Mouse (Mus musculus) layer of hippocampus, adult 2 months (tissue): ENCODE results near the gene Slc35g3. TPM values are rescaled to one million over a fixed set of nuclear protein-coding genes. Genes with fewer than 3 reads are reported as not detected.
A peak's percentile ranks its signal among the peaks of the same experiment; 100 is the strongest.

ENCODE experiments used
- DNase-seq, 2 experiments: peaks; one replicate each; pipeline ENCODE4 v3.0.0; 2022; ENCODE audit warnings: low spot score in 2 of 2
- H3K27ac ChIP-seq: fragments of 200-600 bp; 2 replicates; pipeline ENCODE4 v1.8.1; 2022
- H3K4me3 ChIP-seq: fragments of 200-600 bp; 2 replicates; pipeline ENCODE4 v1.8.1; 2022; ENCODE audit warnings: mild to moderate bottlenecking
- CTCF ChIP-seq: fragments of 200-600 bp; conservative IDR thresholded peaks from 2 replicates; pipeline ENCODE4 v1.8.1; 2022; ENCODE audit warnings: antibody characterized with exemption, mild to moderate bottlenecking, moderate library complexity
- long read RNA-seq, 2 experiments: library from polyadenylated mRNA; stranded (forward); transcript quantifications; one replicate each; pipeline ENCODE4 v2.0.0; 2021; ENCODE audit warnings: borderline mapping rate in 2 of 2
- total RNA-seq, 2 experiments: library from RNA; stranded (reverse); gene quantifications; 2 replicates each; pipeline ENCODE4 v1.2.3; 2021

The Slc35g3 gene
- total RNA-seq, result not detected
- long read RNA-seq, experiment 1, result 0 reads
- long read RNA-seq, experiment 2, result 0 reads

DNA sequence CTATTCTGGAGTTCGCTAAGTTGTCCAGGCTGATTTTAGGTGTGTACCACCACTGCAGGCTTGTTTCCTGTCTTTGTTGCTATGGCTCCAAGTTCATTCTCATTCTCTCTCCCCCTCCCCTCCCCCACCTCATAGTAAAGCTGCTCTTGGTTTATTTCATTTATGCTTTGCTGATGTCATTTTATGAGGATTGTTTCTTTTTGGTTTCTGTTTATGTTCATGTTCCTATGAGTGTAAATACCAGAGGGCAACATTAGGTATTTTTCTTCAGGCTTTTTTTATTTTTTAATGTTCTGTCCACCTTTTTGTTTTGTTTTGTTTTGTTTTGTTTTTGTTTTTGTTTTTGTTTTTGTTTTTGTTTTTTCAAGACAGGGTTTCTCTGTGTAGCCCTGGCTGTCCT is at the start of gene Slc35g3:
Gene Slc35g3, minus strand, starts transcription at position 101 of the 400 bp plus-strand sequence.
- no peak for DNase-seq
- Histone ChIP-seq H3K27ac (no peak within 1 kb of the TSS), H3K4me3 (no peak within 1 kb of the TSS)
- no peak for TF ChIP-seq CTCF

DNA sequence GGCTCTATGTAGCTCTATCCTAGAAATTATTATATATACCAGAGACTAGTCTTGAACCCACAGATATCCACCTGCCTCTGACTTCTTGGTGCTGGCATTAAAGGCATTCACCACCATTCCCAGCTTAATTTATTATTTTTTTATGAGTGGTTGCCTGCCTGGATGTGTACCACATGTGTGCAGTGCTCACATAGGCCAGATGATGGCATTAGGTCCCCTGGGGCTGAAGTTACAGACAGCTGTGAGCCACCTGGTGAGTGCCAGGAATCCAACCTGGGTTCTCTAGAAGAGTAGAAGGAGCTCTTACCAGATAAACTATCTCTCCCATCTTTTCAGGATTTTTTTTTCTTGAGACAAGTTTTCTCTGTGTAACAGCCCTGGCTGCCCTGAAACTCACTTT is 48.5 kb upstream of the Slc35g3 start:
- DNase-seq, result no peak
- no peak overlapping the region for H3K27ac ChIP-seq
- H3K4me3 ChIP-seq, result no peak overlapping the region
- no peak for TF ChIP-seq CTCF

DNA sequence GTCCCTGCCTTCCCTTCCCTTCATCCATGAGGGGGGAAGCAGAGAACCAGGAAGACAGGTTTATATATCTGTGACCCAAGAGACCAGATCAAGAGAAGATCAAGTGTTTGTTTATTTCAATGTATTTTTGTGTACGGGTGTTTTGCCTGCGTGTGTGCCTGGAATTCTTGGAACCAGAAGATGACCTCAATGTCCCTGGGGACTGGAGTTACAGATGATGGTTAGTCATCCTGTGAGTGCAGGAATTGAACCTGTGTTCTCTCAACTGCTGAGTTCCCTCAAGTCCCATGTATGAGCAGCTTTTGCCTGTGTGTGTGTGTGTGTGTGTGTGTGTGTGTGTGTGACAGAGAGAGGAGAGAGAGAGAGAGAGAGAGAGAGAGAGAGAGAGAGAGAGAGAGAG is 45.9 kb upstream of the Slc35g3 start:
- no peak overlapping the region for H3K4me3 ChIP-seq
- no peak overlapping the region for H3K27ac ChIP-seq
- no peak for DNase-seq
- TF ChIP-seq CTCF, result no peak

DNA sequence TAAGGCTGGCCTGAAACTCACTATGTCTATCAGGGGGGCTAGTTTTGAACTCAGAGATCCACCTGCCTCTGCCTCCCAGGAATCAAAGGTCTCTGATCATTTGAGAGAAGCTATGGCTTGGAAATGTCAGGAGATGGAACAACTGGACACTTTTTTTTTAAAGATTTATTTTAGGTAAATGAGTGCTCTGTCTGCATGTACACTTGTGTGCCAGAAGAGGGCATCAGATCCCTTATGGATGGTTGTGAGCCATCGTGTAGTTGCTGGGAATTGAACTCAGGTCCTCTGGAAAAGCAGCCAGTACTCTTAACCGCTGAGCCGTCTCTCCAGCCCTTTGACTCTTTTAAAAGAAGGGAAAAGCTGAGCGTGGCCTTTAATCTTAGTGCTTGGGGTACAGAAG is 44.6 kb upstream of the Slc35g3 start:
- no peak overlapping the region for H3K4me3 ChIP-seq
- DNase-seq, result no peak
- no peak overlapping the region for H3K27ac ChIP-seq
- TF ChIP-seq CTCF, result peak; percentile 38

DNA sequence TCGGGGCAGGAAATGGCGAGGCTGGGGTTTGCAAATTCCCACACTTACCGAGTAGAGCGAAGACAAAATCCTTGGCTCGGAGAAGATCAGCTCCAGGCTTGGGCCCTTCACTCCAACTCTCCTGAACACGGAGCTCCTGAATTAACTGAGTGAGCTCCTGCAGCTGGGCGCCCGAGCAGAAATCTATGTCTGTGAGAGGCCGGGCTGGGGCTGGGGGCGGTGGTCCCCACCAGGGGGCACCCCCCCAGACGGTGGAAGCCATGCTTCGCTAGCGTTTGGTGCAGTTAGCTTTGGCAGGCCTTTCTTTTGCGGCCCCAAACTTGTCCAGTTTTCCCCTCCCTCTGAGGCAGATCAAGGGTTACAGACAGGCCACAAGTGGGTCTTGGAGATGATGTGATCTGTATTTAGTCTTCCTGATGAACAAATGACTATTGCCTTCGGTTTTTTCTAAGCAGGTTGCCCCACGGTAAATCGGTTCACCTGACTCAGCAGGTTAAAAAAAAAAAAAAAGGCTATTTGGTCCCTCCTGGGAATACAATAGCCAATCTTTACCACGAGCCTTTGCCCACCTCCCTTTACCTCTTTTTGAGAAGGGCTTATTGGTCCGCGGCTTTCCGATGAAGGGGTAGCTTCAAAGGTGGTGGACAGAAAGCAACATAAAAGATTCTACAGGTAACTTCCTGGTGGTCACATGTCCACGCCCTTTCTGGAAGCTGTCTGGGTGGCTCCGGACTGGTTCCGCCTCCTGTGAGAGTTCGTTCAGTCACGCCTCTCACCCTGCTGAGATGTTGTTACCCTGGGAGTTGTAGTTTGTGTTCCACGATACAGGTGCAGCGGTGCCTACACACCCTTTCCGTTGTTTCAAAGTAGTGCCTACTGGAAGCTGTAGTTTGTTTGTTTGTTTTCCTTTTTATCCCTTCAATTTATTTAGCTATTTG is 43.5 kb upstream of the Slc35g3 start, which contains the start of gene Tmem102:
Gene Tmem102, minus strand, starts transcription at position 653 of the 938 bp plus-strand sequence.
- H3K4me3 ChIP-seq, result no peak within 1 kb of the TSS; the same call in 1 of the 2 replicates
- DNase-seq, result no peak
- no peak within 1 kb of the TSS for H3K27ac ChIP-seq
- no peak for TF ChIP-seq CTCF

DNA sequence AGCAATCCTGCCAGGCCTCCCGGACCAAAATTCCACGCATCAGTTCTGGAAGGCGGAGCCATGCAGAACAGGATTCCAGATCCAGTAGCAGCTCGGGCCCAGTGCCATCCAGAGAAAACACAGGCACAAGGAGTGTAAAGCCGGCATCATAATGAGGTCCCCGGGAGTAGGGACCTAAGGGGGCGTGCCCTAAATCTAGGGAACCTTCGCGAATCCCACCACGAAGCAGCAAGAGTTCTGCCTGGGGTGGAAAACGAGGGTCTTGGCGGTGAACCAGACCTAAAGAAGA is 42.8 kb upstream of the Slc35g3 start:
- Histone ChIP-seq H3K4me3 (no peak overlapping the region; the same call in 1 of the 2 replicates), H3K27ac (no peak overlapping the region)
- no peak for DNase-seq
- TF ChIP-seq CTCF, result no peak

DNA sequence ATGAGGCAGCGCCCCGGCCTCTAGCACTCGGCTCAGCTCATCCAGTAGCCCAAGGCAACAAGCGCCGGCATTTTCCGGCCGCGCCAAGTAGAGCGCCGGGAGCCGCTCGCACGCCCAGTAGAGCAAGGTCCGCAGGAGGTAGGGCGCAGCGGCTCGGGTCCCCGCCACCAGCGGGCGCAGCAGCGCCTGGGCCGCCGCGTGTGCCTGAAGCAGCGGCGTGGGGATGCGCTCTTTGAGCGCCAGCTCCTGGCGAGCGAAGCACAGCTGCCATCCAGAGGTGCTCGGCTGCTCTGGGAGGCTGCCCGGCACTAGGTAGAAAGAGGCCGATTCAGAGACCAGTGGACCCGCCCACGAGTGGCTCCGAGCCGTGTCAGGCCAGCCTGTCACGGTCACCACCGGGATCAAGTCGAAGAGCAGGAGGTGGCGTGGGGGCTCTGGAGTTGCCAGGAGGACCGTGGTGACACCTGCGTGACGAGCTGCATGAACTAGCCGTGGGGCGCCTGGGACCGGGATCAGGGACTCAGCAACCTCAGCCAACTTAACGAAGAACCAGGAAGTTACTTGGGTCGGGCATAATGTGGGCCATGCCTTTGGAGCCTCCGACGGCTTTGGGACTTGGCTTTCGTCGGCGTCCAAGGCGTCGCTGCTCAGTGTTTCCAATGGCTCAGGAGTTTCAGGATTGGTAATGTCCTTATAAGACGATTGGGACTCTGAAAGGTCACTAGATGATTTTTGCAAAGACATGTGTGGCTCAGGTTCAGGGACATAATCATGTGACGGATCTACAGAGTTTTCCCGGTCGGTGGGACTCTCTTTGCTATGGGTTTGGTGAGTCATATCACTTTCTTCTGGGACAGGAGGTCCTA is 42.3 kb upstream of the Slc35g3 start:
- H3K27ac ChIP-seq, result peak overlapping the region; percentile 82
- H3K4me3 ChIP-seq, result peak overlapping the region; percentile 63
- peak; percentile 59 to 64 for DNase-seq
- peak; percentile 85 for TF ChIP-seq CTCF

DNA sequence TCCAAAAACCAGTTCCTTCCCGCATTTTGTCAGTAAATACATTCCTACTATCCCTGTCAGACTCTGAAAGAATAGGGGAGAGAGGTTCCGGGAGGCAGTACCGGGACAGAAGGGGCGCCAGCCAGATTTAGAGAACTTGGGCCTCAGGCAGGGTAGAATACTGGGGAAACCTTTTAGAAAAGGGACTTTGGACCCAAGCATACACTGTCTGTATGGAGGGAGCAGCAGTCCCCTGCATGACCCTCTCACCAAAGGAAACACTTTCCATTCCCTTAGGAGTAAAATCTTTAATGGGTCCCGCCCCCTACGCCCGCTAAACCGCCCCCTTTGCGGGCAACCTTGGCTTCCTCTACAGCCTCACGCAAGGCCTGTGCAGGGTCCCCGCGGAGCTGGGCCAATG is 41.6 kb upstream of the Slc35g3 start:
- Histone ChIP-seq H3K27ac (peak overlapping the region; percentile 82), H3K4me3 (peak overlapping the region; percentile 63)
- no peak for TF ChIP-seq CTCF
- no peak for DNase-seq

DNA sequence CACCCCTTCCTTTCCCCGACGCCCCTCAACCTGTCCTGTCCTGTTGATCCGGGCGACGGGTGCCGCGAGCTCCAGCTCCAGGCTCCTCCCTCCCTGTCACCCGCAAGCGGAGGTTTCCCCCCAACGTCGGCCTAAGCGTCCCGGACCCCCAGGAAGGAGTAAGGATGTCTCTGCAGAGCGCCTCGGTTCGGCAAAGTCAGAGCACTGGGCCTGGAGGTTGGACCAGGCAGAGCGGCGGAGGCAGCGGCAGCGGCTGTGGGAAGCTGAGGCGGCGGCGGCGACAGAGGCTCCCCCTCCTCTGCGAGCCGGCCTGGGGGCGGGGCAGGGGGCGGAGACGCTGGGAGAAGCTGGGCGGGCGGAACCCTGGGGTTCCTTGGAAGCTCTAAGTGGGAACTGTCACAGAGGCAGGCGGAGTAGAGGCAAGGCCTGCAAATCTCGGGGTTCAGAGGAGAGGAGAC is 40.9 kb upstream of the Slc35g3 start:
- Histone ChIP-seq H3K4me3 (peak overlapping the region; percentile 63), H3K27ac (peak overlapping the region; percentile 82)
- no peak for TF ChIP-seq CTCF
- DNase-seq, result peak; percentile 80 to 83

DNA sequence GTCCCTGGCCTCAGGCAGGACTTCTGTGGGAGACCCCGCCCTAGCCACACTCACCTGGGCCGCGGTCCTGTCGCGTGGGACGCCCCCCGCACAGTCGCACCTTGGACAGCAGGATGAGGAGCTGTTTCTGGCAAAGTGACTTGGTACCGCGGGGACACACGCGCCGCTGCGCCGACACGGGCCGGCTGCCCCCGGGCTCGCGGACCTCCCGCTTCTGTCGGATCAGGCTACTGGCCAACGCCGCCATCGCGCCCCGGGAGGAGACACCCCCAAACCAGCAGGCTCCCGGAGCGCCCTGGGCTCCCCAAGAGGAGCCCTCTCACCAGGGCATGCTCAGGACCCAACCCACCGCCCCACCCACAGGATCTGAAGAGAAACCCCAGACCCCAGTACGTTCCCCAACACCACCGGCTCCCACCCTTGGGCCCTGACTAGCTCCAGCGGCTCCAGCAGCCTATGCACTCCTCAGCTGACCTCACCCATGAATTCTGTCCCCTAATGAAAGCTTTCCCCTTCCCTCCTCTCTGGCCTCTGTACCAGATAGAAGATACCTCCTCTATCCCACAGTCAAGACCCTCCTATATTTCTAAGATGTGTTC is 39.7 kb upstream of the Slc35g3 start, which contains the start of gene Fgf11:
Gene Fgf11, minus strand, starts transcription at position 479 of the 599 bp plus-strand sequence.
- no peak for TF ChIP-seq CTCF
- Histone ChIP-seq H3K27ac (peak within 1 kb of the TSS; percentile 82), H3K4me3 (peak within 1 kb of the TSS; percentile 63)
- no peak for DNase-seq

DNA sequence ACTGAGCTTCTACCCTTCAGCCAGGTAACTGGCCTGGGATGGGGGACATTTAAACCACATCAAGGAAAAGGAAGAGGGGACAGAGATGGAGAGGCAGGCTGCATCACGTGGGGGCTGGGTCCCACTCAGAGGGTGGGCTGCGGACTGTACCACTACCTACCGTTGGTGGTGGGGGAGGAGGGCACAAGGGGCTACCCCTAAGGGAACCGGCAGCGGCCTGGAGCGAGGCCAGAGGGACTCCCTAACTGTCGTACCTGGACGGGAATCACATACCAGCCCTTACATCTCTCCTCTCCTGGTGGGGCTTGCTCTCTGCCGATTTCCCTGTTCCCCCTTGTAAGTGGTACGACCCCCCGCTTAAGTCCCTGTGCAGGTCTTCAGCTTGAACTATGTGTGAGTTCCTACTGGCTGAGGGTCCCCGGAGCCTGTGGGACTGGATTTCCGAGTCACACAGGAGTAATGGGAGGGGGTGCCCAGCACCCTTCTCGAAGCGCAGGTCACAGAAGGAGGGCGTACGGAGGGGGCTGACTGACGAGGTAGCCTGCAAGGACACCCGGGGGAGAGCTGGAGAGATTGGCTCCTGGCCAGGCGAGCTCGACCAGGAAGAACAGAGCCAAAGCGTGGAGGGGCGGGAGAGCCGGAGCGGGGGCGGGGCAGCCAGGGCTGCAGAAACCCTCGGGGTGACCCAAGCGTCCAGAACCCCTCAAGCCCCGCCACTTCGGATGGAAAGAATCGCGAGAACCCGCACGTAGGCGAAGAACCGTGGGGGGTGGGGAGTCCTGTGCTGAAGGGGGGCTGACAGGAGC is 38.8 kb upstream of the Slc35g3 start:
- peak overlapping the region; percentile 63 for H3K4me3 ChIP-seq
- no peak for TF ChIP-seq CTCF
- no peak for DNase-seq
- H3K27ac ChIP-seq, result peak overlapping the region; percentile 82

DNA sequence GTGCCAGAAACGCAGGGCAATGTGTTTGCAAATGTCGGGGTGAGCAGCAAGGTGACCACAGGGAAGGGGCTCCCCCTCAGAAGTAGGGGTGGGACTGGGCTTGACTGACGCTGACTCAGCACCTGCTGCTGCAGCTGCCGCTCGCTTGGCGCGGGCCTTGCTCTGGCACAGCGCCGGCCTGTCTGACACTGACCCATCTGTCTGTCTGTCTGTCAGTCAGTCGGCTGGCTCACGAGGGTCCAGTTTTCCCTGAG is 38.3 kb upstream of the Slc35g3 start:
- no peak for DNase-seq

More for the DNA sequence above, 38.3 kb upstream of the Slc35g3 start:
- peak overlapping the region; percentile 82 for H3K27ac ChIP-seq
- no peak for TF ChIP-seq CTCF
- H3K4me3 ChIP-seq, result peak overlapping the region; percentile 63
